Mouse (Mus musculus) urinary bladder, postnatal 14 days (tissue): ENCODE measurements around the gene Cdhr4.

Experiments
- DNase-seq: peaks from one replicate; pipeline ENCODE4 v3.0.0; 2021; ENCODE audit warnings: low spot score

Gene Cdhr4

DNA sequence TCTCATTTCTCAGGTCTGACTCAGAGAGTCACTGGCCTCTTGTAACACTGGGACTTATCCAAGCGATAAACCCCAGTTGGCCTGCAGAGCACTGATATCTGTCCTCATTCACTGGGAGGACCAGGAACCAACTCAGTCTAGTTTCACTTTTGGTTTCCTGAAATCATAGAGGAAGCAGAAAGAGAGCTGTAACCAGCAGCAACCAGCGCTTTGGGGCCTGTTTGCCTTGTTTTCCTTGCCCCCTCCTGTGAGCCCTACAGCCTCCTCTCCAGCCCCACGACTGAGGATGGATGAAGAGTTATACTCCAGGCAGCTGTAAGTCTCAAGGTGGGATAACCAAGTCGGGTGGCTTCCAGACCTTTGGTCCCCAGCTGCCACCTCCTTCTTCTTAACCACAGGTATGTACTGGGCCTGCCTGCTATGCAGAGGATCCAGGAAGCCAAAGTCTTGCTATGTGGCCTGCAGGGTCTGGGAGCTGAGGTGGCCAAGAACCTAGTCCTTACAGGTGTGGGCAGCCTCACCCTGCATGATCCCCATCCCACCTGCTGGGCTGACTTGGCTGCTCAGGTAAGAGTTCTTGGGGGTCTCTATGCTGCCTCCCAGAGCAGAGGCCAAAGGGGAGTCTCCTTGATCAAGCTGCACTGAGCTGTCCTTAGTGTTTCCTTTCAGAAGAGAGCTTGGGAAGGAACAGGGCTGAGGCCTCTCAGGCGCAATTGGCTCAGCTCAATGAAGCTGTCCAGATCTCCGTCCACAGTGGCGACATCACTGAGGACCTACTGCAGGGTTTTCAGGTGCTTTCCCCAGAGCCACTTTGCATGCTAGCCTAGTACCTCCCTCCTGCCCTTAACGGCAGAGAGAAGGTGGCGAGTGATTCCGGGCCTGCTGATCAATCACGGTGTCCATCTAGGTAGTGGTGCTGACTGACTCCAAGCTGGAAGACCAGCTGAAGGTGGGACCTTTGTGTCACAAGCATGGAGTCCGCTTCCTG, 16.6 kb upstream of the Cdhr4 start, which contains the start of gene Uba7:
Gene Uba7, plus strand, starts transcription at position 107 of the 988 bp plus-strand sequence.
- peak; percentile 34 for DNase-seq

DNA sequence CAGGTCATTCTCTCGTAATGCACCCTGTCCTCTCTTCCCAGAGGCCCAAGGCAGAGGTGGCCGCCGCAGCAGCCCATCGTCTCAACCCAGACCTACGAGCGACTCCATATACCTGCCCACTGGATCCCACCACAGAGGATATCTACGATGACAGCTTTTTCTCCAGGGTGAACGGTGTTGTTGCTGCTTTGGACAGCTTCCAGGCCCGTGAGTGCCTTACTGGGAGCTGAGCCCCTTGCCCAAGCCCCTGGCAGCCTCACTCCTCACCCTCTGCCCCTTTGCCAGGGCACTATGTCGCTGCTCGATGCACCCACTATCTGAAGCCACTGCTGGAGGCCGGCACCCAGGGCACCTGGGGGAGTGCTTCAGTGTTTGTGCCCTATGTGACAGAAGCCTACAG, 13.5 kb upstream of the Cdhr4 start:
- DNase-seq = no peak

- DNase-seq = no peak
Measured at GRCm38 (mm10) chr9:107981684-107982605, 10.4 kb upstream of the Cdhr4 start.

DNA sequence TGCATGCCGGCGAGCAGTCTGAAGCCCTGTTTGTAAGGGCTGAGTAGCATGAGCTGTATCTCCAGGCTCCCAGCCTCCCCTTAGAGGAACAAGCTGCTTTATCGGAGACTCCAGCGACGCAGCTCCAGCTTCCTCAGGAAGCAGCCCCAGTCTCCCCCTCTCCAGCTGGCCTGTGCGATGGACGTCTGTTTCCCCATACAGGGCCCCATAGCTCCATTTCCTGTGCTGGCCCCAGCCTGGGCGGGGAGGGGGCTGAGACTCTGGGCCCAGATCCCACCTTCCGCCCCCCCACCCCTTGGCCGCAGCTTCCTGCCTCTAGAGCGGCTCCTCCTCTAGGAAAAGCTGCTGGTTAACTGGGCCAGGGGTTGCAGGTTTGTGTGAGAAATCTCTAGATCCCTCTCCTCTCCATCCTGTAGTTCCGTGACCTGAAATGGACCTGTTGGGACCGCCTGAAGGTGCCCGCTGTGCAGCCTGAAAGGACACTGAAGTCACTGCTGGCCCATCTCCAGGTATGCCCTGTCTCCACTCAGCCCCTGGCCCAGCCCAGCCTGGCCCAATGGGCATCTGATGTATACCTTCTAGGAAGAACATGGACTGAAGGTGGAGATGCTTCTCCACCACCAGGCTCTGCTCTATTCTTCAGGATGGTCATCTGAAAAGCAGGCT, 9.5 kb upstream of the Cdhr4 start, which contains the start of gene Gm20661:
Gene Gm20661, plus strand, starts transcription at position 378 of the 666 bp plus-strand sequence.
- peak; percentile 64 for DNase-seq

DNA sequence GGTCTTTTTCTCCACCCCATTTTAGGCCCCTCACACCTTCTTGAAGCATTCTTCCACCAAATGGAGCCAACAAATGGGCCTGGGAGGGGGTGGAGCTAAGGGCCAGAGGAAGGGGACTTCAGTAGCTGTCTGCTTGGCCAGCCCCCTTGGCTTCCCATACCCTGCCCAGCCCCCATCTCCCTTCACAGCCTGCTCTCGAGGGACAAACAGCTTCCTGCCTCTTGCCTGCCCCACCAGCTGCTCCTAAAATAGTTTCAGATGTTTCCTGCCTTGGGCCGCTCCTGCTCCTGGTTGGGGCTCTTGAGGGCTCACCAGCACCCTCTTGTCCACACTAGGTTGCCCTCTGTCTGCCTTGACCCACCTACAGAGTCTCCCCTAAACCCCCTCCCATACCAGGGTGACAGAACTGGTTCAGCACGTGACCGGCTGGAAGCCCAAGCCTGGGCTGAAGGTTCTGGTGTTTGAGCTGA, 8.8 kb upstream of the Cdhr4 start:
- peak; percentile 64 for DNase-seq

DNA sequence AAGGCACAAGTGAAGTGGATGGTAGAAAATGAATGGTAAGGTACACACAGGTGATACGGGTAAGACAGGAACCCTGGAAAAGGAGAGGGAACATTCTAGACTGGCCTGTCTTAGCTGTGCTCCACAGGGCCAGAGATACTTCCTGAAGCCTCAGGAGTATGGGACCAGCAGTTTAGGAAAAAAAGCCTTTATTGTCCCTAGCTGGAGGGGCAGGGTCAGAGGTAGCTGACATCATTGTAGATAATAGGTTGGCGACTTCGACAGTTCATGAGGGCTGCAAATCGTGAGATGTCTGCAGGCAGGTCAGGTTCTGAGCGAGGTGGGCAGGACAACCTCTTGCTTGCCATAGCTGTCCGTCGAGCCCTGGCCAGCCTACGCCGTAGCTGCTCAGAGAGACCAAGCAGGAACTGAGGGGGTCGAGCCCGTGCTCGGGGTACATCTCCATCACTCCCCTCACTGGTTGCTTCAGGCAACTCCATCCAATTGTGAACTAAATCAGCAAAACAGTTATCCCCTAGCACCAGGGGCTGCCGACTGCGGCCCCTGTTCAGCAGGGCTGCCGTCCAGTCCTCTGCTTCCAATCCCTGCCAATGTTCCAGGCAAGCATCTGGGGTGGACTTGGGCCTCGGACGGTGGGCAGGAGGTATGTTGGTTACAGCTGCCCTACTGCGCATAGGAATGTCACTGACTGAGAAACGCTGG, 8.1 kb upstream of the Cdhr4 start:
- no peak for DNase-seq

DNA sequence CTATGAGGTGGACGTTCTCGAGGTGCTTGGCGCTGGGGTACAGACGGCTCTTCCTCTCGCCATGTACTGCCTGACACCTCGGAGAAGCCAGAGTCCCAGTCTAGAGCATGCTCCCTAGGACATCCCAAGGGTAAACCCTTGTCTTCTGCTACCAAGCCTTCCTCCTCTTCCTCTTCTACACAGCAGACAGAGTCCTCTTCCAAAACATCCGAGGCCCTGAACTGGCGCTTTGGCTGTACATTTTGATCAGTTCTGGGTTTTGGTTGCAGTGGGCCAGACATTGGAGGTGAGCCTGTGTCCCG, 7.6 kb upstream of the Cdhr4 start:
- no peak for DNase-seq

GRCm38 (mm10) chr9:107985131-107986119, 6.9 kb upstream of the Cdhr4 start, which contains the start of gene Inka1:
Gene Inka1 (minus strand): TSS chr9:107985879.
- DNase-seq = peak; percentile 90

- DNase-seq = peak; percentile 83
Measured at GRCm38 (mm10) chr9:107986376-107986775, 5.9 kb upstream of the Cdhr4 start.

- DNase-seq = no peak
Measured at GRCm38 (mm10) chr9:107987950-107988349, 4.3 kb upstream of the Cdhr4 start.

DNA sequence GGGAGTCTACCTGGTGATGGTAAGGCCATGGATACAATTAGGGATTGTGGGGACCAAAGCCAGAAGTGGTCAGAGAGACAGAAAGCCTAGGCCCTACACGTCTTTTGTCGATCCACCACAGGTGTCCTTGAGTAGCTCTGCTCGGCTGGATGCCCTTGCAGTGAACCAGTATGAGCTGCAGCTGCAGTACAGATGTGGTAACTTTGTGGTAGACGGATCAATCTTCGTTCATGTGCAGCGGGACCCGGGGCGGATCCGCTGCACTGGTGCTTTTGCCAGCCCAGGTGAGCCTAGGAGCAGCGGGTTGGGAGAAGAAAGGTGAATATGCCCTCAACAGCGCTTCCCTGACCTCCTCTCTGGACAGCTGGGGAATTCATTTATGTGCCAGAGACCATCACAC, 716 bp downstream of the Cdhr4 start:
- no peak for DNase-seq

DNA sequence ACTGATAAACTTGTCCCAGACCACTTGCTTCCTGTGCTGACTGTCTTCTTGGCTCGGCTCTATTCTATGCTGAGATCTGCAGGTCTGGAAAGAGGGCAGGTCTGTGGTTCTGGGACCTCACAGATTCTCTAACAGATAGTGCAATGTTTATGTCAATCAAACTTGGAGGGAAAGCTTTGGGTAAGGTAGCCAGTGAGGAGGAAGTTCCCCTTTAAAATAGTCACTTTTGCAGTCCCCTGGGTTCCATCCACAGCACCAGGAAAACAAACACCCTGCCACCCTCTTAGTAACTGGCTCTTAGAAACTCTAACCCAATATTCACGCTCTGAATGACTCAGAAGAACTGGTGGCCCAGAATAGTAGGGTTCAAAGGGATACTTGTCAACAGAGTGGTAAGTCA, 2.2 kb downstream of the Cdhr4 start:
- DNase-seq = no peak

DNA sequence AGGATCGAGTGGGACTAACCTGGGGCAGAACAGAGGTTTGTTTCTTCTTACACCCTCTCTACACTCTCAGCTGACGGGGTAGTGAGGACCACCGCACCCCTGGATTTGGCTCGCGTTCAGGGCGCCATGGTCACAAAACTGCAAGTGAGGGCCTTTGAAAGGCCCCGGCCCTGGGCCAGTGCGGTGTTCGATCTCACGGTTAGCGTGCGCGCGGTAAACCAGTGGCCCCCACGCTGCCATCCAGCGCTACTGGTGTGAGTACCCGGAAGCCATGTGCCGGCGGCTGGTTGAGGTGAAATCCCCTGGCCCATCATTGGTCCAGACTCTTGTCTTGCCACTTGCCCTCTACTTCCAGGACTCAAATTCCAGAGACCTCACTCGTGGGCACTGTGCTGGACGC, 3.2 kb downstream of the Cdhr4 start:
- no peak for DNase-seq

DNA sequence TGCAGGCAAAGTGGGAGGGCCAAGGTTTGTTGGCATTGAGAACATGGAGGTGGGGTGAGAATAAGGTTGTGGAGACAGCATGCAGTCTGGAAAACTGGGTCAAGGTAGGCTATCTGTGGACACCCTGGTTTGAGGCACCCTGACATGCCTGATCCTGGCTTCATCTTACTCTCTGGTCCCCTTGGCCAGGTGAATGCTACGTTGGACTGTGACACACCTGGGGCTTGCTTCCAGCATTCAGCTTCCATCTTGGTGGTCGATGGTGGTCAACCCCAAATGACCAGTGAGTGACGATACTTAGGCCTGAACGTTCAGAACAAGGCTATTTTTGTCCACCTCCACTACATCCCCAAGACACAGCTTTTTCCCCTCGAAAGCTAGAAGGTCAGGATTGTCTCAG, 3.8 kb downstream of the Cdhr4 start, which contains the start of gene Gm20662:
Gene Gm20662, plus strand, starts transcription at position 301 of the 400 bp plus-strand sequence.
- no peak for DNase-seq

DNA sequence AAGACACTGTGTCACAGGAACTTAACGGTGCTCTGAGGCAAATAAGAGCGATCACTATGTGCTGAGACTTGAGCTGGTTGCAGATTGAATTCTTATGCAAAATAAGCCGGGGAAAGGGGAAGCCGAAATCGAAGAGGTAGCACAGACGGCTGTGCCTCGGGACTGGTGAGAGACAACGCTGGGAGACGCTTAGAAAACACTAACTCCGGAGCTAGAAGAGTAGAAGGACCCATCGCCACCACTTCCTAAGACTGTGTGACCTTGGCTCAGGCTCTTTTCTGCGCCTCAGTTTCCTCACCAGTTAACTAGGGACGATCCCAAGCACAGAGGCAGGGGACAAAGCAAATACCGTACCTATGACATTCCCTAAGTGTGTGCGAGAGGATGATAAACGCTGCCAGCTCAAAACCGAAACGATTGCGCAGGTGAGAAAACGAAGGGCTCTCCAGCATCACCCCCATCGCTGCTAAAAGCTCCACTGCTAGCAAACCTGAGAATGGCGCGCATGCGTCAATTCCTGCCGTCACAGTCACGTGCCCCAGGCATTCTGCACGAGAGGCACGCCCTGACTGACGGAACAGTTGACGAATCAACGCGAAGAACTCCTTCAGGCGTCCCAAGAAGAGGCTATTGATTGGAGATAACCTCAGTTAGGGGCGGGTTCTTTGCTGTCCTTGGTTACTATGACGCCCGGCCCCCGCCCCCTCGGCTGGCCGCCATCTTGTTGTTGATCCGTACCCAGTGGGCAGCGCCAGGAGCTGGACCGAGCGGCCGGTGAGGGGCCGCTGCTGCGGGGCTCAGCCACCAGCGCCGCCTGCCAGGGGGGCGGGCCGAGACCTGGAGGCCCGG, 9.8 kb downstream of the Cdhr4 start, which contains the start of gene Ip6k1:
Gene Ip6k1, plus strand, starts transcription at position 580 of the 849 bp plus-strand sequence.
- DNase-seq = peak; percentile 100

GRCm38 (mm10) chr9:108002778-108003530, 10.7 kb downstream of the Cdhr4 start:
- no peak for DNase-seq

- DNase-seq = no peak
Measured at GRCm38 (mm10) chr9:108003531-108003890, 11.2 kb downstream of the Cdhr4 start.

- DNase-seq = no peak
Measured at GRCm38 (mm10) chr9:108008041-108008440, 15.7 kb downstream of the Cdhr4 start.
